ENCODE assay signal across 8 mouse cellular contexts in genomic region chr13:73938177-73938560, GRCm38 (mm10). TPM values are rescaled to one million over a fixed set of nuclear protein-coding genes. Genes with fewer than 3 reads are reported as not detected.
DNase-seq lines count a peak whose midpoint lies in the region; ATAC-seq and TF ChIP-seq lines count a peak whose summit lies in the region.

No protein-coding gene starts in this region.

- H3K36me3 ChIP-seq in kidney, embryonic 14.5 days (ENCODE audit: control insufficient read depth, insufficient read depth, low read length), result peaks cover 49% of the 10 kb centered on the region
- peaks cover 21% of the 10 kb centered on the region for H3K36me3 ChIP-seq in forebrain, postnatal 0 days (ENCODE audit: insufficient read depth)

- WGBS in kidney, embryonic 14.5 days, result 40% methylated on average over 13 of the region's 13 CpGs
- WGBS in forebrain, postnatal 0 days, result 41% methylated on average over 13 of the region's 13 CpGs

- H3K27me3 ChIP-seq in kidney, embryonic 14.5 days (ENCODE audit: control insufficient read depth, insufficient read depth, low read length), result no peaks in the 10 kb centered on the region
- H3K27me3 ChIP-seq in Patski, result no peaks in the 10 kb centered on the region
- H3K27me3 ChIP-seq in forebrain, postnatal 0 days (ENCODE audit: insufficient read depth, low read length), result no peaks in the 10 kb centered on the region

- H3K9ac ChIP-seq in kidney, embryonic 14.5 days (ENCODE audit: low read depth, low read length), result peak overlapping the region; percentile 82
- peak overlapping the region; percentile 94 for H3K9ac ChIP-seq in forebrain, postnatal 0 days

- POLR2A ChIA-PET in Patski (lab: Charles Lee), result interaction anchor here (0.9 kb wide), 1 partner anchor 13 kb away, joined by 3 read pairs; no protein-coding TSS in a partner anchor

- DNase-seq in kidney, adult 18-20 months, result no peak
- DNase-seq in Patski (ENCODE audit: low read depth, low spot score), result no peak
- DNase-seq in forebrain, postnatal 0 days, result peak; percentile 44
- peak; percentile 7 for DNase-seq in lung, postnatal 36 days
- DNase-seq in T-cell, adult 2 months (ENCODE audit: low spot score), result no peak
- no peak for DNase-seq in adrenal gland, adult 18-20 months (ENCODE audit: low spot score in 2 of 2)
- no peak for DNase-seq in cerebellum, adult 11-12 months

- peak overlapping the region; percentile 62 for H3K4me2 ChIP-seq in kidney, embryonic 14.5 days (replicated peaks; ENCODE audit: low read depth, low read length)
- H3K4me2 ChIP-seq in forebrain, postnatal 0 days (ENCODE audit: low read depth), result peak overlapping the region; percentile 85

- CTCF ChIA-PET in Patski (lab: Charles Lee), result no interaction called here

- H3K9me3 ChIP-seq in kidney, embryonic 14.5 days (ENCODE audit: control insufficient read depth, low read length), result no peaks in the 10 kb centered on the region
- no peaks in the 10 kb centered on the region for H3K9me3 ChIP-seq in forebrain, postnatal 0 days (ENCODE audit: low read length)

- peaks cover 4% of the 10 kb centered on the region; the same call in 1 of the 2 replicates for H3K4me1 ChIP-seq in kidney, embryonic 14.5 days (ENCODE audit: control insufficient read depth, insufficient read depth, low read length)
- peaks cover 10% of the 10 kb centered on the region; the same call in 1 of the 2 replicates for H3K4me1 ChIP-seq in forebrain, postnatal 0 days (ENCODE audit: insufficient read depth)

- peak overlapping the region; percentile 80 for H3K4me3 ChIP-seq in kidney, embryonic 14.5 days (ENCODE audit: low read length)
- peak overlapping the region; percentile 89 for H3K4me3 ChIP-seq in forebrain, postnatal 0 days (ENCODE audit: low read depth, low read length)

- H3K27ac ChIP-seq in kidney, embryonic 14.5 days (ENCODE audit: low read depth, low read length), result peak overlapping the region; percentile 88; the same call in 1 of the 2 replicates
- H3K27ac ChIP-seq in forebrain, postnatal 0 days (ENCODE audit: low read depth, low read length), result peak overlapping the region; percentile 91

- in situ Hi-C loops in Patski (cut with MboI; ENCODE audit: low pct_unique_long_range_greater_than_20kb), result no loop called here

- ATAC-seq in kidney, embryonic 14.5 days (ENCODE audit: low FRiP score, low TSS enrichment), result peak; percentile 21; the same call in 1 of the 2 replicates
- ATAC-seq in Patski, result peak; percentile 3
- ATAC-seq in forebrain, postnatal 0 days, result peak; percentile 44

- no peak for TF ChIP-seq CTCF in Patski (IDR thresholded peaks at IDR 0.05)
- TF ChIP-seq CTCF in forebrain, postnatal 0 days (IDR thresholded peaks at IDR 0.05; ENCODE audit: low read depth), result no peak

RNA-seq across cellular contexts. Expression of gene Brd9, which starts 0.6 kb away (rescaled TPM):
- 41.9 and 47.7 TPM in 2 replicates for polyA plus RNA-seq in kidney, embryonic 14.5 days (2014; fragmentation: Nextera tagmentation; extraction: Ambion mirVana)
- polyA plus RNA-seq in Patski (2021), result 36.0 TPM
- 93.6 and 111 TPM in 2 replicates for total RNA-seq in forebrain, postnatal 0 days (2014; rRNA removed)
- 68.1 and 75.0 TPM in 2 replicates for polyA plus RNA-seq in forebrain, postnatal 0 days (2015; fragmentation: Nextera tagmentation; extraction: Ambion mirVana)
- total RNA-seq in adrenal gland, adult 18-20 months (2021), result 10 to 100 TPM; 27.4 to 31.8 TPM

RNA-seq across cellular contexts. Expression of gene Trip13, which starts 0.6 kb away (rescaled TPM):
- polyA plus RNA-seq in kidney, embryonic 14.5 days (2014; fragmentation: Nextera tagmentation; extraction: Ambion mirVana), result 44.1 and 54.9 TPM in 2 replicates
- 14.8 TPM for polyA plus RNA-seq in Patski (2021)
- total RNA-seq in forebrain, postnatal 0 days (2014; rRNA removed), result 3.8 and 4.3 TPM in 2 replicates
- 9.6 and 10.6 TPM in 2 replicates for polyA plus RNA-seq in forebrain, postnatal 0 days (2015; fragmentation: Nextera tagmentation; extraction: Ambion mirVana)
- total RNA-seq in adrenal gland, adult 18-20 months (2021), result under 1 TPM; 0.63 to 0.67 TPM

RNA-seq across cellular contexts. Expression of gene Zdhhc11, which starts 25.5 kb away (rescaled TPM):
- polyA plus RNA-seq in kidney, embryonic 14.5 days (2014; fragmentation: Nextera tagmentation; extraction: Ambion mirVana), result not detected in 2 replicates
- polyA plus RNA-seq in Patski (2021), result not detected
- total RNA-seq in forebrain, postnatal 0 days (2014; rRNA removed), result not detected in 2 replicates
- not detected in 2 replicates for polyA plus RNA-seq in forebrain, postnatal 0 days (2015; fragmentation: Nextera tagmentation; extraction: Ambion mirVana)
- not detected for total RNA-seq in adrenal gland, adult 18-20 months (2021)

Comparison
In these comparisons a context has a peak if more than half of its experiments do, and no peak if none do; other contexts are left out.
1. DNase-seq: peak in forebrain, postnatal 0 days (single experiment) and lung, postnatal 36 days (single experiment); none in kidney, adult 18-20 months (single experiment), Patski (single experiment), T-cell, adult 2 months (single experiment), adrenal gland, adult 18-20 months (0 of 2) and cerebellum, adult 11-12 months (single experiment).
2. Peak in every context shown above with its lines, with median percentiles within 50 percentile points of each other: ATAC-seq.